Mouse (Mus musculus): ENCODE results near the gene Hnrnpu. TPM values are rescaled to one million over a fixed set of nuclear protein-coding genes. Genes with fewer than 3 reads are reported as not detected.

Gene Hnrnpu
- total and polyA plus RNA-seq, 2 experiments = 33.0 to 162 TPM

GRCm38 (mm10) chr1:178342612-178343011 lies 5.0 kb upstream of the Hnrnpu start:
- Histone ChIP-seq H3K79me2 (ENCODE audit: control insufficient read depth, insufficient read depth, low read length) (no peaks in the 10 kb centered on the region), H3K36me3 (ENCODE audit: control insufficient read depth, insufficient read depth, low read length) (no peaks in the 10 kb centered on the region), H3K27me3 (ENCODE audit: control insufficient read depth, insufficient read depth, low read length) (no peaks in the 10 kb centered on the region), H3K4me3 (ENCODE audit: insufficient read depth, low read depth, low read length) (no peak overlapping the region), H3K4me1 (ENCODE audit: control insufficient read depth, insufficient read depth, low read length) (no peaks in the 10 kb centered on the region; the same call in 1 of the 2 replicates), H3K27ac (replicated peaks; ENCODE audit: insufficient read depth, low read depth, low read length) (no peak overlapping the region), H3K9ac (ENCODE audit: low read depth, low read length) (no peak overlapping the region)
- WGBS = 67% methylated on average over 5 of the region's 5 CpGs
- TF ChIP-seq CTCF (IDR thresholded peaks at IDR 0.05; ENCODE audit: low read depth, low read length) (no peak), POLR2A (IDR thresholded peaks at IDR 0.05; ENCODE audit: extremely low read depth, insufficient read depth, low read length) (no peak)
- DNase-seq (ENCODE audit: extremely low read depth, low read depth, low spot score) = no peak

DNA sequence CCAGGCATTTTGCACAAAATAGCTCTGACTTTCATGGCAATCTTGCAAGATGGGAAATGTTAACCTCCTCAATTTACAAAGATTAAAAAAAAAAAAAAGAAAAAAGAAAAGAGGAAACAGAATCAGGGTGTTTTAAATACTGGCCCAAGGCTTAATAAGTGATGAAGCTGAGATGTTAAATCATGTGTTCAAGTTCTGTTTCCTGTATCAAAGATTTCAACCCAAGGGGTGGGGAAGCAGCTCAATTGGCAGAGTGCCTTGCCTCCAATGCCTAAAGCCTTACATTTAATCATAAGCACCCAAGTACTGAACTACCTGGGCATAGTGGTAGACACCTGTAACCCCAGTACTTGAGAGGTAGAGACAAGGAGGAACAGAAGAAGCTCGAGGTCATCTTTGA lies 4.5 kb upstream of the Hnrnpu start:
- no peaks in the 10 kb centered on the region for H3K36me3 ChIP-seq (ENCODE audit: control insufficient read depth, insufficient read depth, low read length)
- no peak overlapping the region for H3K9ac ChIP-seq (ENCODE audit: low read depth, low read length)
- no peaks in the 10 kb centered on the region for H3K27me3 ChIP-seq (ENCODE audit: control insufficient read depth, insufficient read depth, low read length)
- DNase-seq (ENCODE audit: extremely low read depth, low read depth, low spot score) = peak; percentile 28
- TF ChIP-seq CTCF (IDR thresholded peaks at IDR 0.05; ENCODE audit: low read depth, low read length) (no peak), POLR2A (IDR thresholded peaks at IDR 0.05; ENCODE audit: extremely low read depth, insufficient read depth, low read length) (no peak)
- H3K4me1 ChIP-seq (ENCODE audit: control insufficient read depth, insufficient read depth, low read length) = no peaks in the 10 kb centered on the region; the same call in 1 of the 2 replicates
- no peak overlapping the region for H3K27ac ChIP-seq (replicated peaks; ENCODE audit: insufficient read depth, low read depth, low read length)
- no peak overlapping the region for H3K4me3 ChIP-seq (ENCODE audit: insufficient read depth, low read depth, low read length)
- WGBS = 85% methylated on average over 1 of the region's 1 CpGs
- peaks cover 4% of the 10 kb centered on the region for H3K79me2 ChIP-seq (ENCODE audit: control insufficient read depth, insufficient read depth, low read length)

- TF ChIP-seq CTCF (IDR thresholded peaks at IDR 0.05; ENCODE audit: low read depth, low read length) (no peak), POLR2A (IDR thresholded peaks at IDR 0.05; ENCODE audit: extremely low read depth, insufficient read depth, low read length) (no peak)
- no peaks in the 10 kb centered on the region; the same call in 1 of the 2 replicates for H3K4me1 ChIP-seq (ENCODE audit: control insufficient read depth, insufficient read depth, low read length)
- no peak overlapping the region for H3K27ac ChIP-seq (replicated peaks; ENCODE audit: insufficient read depth, low read depth, low read length)
- H3K27me3 ChIP-seq (ENCODE audit: control insufficient read depth, insufficient read depth, low read length) = no peaks in the 10 kb centered on the region
- no peak overlapping the region for H3K4me3 ChIP-seq (ENCODE audit: insufficient read depth, low read depth, low read length)
- DNase-seq (ENCODE audit: extremely low read depth, low read depth, low spot score) = no peak
- H3K36me3 ChIP-seq (ENCODE audit: control insufficient read depth, insufficient read depth, low read length) = no peaks in the 10 kb centered on the region
- peaks cover 8% of the 10 kb centered on the region for H3K79me2 ChIP-seq (ENCODE audit: control insufficient read depth, insufficient read depth, low read length)
- H3K9ac ChIP-seq (ENCODE audit: low read depth, low read length) = no peak overlapping the region
- WGBS = 89% methylated on average over 3 of the region's 3 CpGs
These were observed 3.8 kb upstream of the Hnrnpu start for GRCm38 (mm10) chr1:178341435-178341834.

- Histone ChIP-seq H3K9ac (ENCODE audit: low read depth, low read length) (no peak overlapping the region), H3K4me1 (ENCODE audit: control insufficient read depth, insufficient read depth, low read length) (no peaks in the 10 kb centered on the region; the same call in 1 of the 2 replicates), H3K27me3 (ENCODE audit: control insufficient read depth, insufficient read depth, low read length) (no peaks in the 10 kb centered on the region), H3K4me3 (ENCODE audit: insufficient read depth, low read depth, low read length) (no peak overlapping the region), H3K36me3 (ENCODE audit: control insufficient read depth, insufficient read depth, low read length) (peaks cover 4% of the 10 kb centered on the region), H3K79me2 (ENCODE audit: control insufficient read depth, insufficient read depth, low read length) (peaks cover 13% of the 10 kb centered on the region), H3K27ac (replicated peaks; ENCODE audit: insufficient read depth, low read depth, low read length) (no peak overlapping the region)
- TF ChIP-seq CTCF (IDR thresholded peaks at IDR 0.05; ENCODE audit: low read depth, low read length) (no peak), POLR2A (IDR thresholded peaks at IDR 0.05; ENCODE audit: extremely low read depth, insufficient read depth, low read length) (no peak)
- WGBS = 97% methylated on average over 2 of the region's 2 CpGs
- no peak for DNase-seq (ENCODE audit: extremely low read depth, low read depth, low spot score)
These were observed 2.6 kb upstream of the Hnrnpu start for GRCm38 (mm10) chr1:178340213-178340612.

GRCm38 (mm10) chr1:178338318-178338641 lies 683 bp upstream of the Hnrnpu start:
- Histone ChIP-seq H3K4me1 (ENCODE audit: control insufficient read depth, insufficient read depth, low read length) (peaks cover 8% of the 10 kb centered on the region; the same call in 1 of the 2 replicates), H3K4me3 (ENCODE audit: insufficient read depth, low read depth, low read length) (peak overlapping the region; percentile 91), H3K79me2 (ENCODE audit: control insufficient read depth, insufficient read depth, low read length) (peaks cover 13% of the 10 kb centered on the region), H3K36me3 (ENCODE audit: control insufficient read depth, insufficient read depth, low read length) (peaks cover 16% of the 10 kb centered on the region), H3K27me3 (ENCODE audit: control insufficient read depth, insufficient read depth, low read length) (no peaks in the 10 kb centered on the region), H3K27ac (replicated peaks; ENCODE audit: insufficient read depth, low read depth, low read length) (peak overlapping the region; percentile 98), H3K9ac (ENCODE audit: low read depth, low read length) (peak overlapping the region; percentile 77)
- peak; percentile 68 for DNase-seq (ENCODE audit: extremely low read depth, low read depth, low spot score)
- WGBS = 7% methylated on average over 6 of the region's 6 CpGs
- TF ChIP-seq POLR2A (IDR thresholded peaks at IDR 0.05; ENCODE audit: extremely low read depth, insufficient read depth, low read length) (no peak), CTCF (IDR thresholded peaks at IDR 0.05; ENCODE audit: low read depth, low read length) (no peak)

DNA sequence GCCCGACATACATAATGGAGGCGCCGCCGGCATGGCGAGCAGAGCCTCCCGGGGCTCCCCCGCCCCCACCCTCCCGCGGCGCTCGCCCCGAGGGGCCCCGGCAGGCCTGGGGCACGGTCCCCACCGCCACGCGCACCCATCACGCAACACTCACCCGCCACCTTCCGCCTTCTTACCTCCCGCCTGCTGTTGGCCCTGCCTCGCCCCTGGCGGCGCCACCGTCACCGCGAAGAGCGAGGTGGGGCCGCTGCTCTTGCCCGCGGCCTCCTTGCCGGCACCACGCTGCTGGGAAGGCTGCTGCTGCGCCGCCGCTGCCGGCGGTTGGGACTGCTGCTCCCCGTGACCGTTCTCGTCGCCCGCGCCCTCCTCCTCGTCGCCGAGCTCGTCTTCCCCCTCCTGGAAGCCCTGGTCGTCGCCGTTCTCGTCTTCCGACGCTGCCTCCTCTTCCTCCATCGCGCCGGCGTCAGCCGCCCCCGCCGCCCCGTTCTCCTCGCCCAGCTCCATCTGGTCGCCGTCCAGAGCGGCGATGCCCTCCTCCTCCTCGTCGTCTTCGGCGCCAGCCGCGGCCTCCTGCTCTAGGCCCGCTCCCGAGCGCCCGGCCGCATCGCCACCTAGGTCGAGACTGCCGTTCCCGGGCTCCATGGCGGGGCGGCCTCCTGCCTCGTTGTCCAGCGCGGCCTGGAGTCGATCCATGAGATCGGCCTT lies 668 bp downstream of the Hnrnpu start:
- no peak for DNase-seq (ENCODE audit: extremely low read depth, low read depth, low spot score)
- WGBS = under 1% methylated on average over 84 of the region's 89 CpGs

More for the DNA sequence above, 668 bp downstream of the Hnrnpu start:
- Histone ChIP-seq H3K79me2 (ENCODE audit: control insufficient read depth, insufficient read depth, low read length) (peaks cover 13% of the 10 kb centered on the region), H3K36me3 (ENCODE audit: control insufficient read depth, insufficient read depth, low read length) (peaks cover 30% of the 10 kb centered on the region), H3K9ac (ENCODE audit: low read depth, low read length) (peak overlapping the region; percentile 96), H3K4me1 (ENCODE audit: control insufficient read depth, insufficient read depth, low read length) (peaks cover 16% of the 10 kb centered on the region), H3K4me3 (ENCODE audit: insufficient read depth, low read depth, low read length) (peak overlapping the region; percentile 91), H3K27me3 (ENCODE audit: control insufficient read depth, insufficient read depth, low read length) (no peaks in the 10 kb centered on the region), H3K27ac (replicated peaks; ENCODE audit: insufficient read depth, low read depth, low read length) (peak overlapping the region; percentile 91)
- no peak for TF ChIP-seq POLR2A (IDR thresholded peaks at IDR 0.05; ENCODE audit: extremely low read depth, insufficient read depth, low read length)
- no peak for TF ChIP-seq CTCF (IDR thresholded peaks at IDR 0.05; ENCODE audit: low read depth, low read length)

Data from liver, adult 2 months (tissue).